Mouse (Mus musculus): ENCODE results near the gene Hdac7.

Gene Hdac7

DNA sequence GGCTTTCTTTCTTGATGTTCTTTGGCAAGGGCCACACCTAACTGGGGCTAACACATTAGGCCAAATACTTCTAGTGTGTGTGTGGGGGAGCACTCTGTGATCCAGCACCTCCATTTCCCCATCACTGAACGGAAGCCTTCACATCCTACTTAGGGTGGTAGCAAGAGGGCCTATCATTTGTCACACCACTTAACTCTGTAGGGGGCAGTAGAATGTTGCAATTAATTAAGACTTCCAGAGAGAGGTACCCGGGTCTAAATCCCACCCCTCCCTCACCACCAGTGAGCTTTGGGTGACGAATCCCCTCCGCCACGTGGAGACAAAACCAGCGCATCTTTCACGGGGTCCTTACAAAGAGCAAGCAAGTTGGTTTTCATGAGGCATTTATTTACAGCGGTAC is 9.8 kb upstream of the Hdac7 start:
- DNase-seq, result no peak

DNA sequence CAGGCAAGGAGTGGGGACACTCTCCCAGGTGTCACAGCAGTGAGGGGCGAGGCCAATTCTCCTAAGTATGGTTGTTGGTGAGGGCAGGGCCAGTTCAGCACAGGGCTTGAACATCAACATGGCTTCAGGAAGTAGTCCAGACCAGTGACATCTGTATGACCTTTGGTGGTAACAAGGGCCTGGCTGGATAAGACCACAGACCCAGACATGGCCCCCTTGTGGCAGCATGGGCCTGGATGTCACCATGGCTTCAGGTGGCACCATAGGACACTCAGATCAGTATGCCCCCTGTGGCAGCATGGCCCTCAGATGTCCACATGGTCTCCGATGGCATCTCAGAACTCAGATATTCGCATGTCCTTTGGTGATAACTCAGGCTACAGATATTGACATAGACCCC is 8.0 kb upstream of the Hdac7 start:
- DNase-seq, result no peak

DNA sequence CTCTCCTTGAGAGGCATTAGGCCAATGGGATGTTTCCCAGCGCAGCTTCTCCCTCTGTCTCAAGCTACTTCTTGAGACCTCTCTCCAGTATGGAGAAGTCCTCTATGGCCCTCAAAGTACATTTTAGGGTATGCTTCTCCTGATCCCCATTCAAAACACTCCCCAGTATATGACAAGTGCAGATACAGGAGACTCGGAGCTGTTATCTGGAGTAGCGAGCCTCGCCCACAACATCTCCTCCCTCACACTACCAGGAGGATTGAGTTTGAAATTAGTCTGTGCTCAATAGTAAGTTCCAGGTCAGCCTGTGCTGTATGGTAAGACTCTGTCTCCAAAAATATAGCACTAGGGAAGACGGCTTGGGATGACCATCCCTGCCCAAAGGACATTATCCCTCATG is 6.7 kb upstream of the Hdac7 start:
- DNase-seq, result no peak

DNA sequence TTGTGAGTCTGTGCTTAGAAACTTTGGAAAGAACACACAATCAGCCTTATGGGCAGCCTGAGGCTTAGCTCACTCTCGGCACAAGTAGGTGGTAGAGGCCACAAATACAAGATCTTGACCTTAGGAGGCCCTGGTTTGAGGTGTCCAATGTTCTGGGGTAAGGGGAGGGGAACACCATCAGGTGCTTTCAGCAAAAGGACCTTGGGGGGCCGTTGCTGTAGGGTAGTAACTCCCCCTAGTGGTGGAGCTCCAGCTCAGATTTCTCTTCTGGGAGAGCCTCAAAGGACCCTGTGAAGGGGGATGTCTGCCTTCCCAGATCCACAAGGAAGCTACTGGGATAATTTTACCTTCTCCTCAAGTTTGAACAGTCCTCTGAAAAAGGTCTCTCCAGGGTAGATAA is 6.1 kb upstream of the Hdac7 start:
- peak; percentile 41 for DNase-seq

DNA sequence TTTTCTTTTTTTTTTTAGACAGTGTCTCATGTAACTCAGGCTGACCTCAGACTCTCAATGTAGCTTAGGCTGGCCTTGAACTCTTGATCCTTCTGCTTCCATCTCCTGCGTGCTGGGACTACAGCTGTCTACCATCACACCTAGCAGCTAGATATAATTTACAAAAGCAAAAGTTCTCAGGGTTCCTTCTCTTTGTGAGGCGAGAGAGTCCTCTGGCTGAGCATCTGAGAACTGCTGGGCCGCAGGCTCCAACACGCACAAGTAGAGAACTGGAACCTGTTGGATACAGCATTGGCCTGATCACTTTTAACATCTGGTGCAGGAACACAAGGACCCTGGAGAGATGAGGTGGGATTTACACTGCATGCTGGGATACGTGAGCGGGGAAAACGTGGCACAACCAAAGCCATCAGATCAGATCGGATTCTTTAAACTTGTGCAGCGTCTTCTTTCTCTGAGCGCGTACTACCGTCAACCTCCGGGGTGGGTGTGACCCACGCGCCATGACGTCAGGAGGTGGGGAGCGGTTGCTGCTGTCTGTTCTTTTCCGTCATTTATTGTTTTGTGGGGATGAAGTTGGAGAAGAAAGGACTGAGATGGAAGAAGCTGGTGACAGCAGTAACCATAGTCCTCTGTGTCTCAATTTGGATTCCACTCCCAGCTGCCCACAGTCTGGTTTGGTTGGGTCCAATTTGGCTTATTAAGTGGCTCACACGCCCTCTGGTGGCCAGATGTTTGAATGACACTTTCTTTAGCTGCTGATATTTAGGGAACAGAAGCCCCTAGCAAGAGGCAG is 5.0 kb upstream of the Hdac7 start:
- DNase-seq, result peak; percentile 90

DNA sequence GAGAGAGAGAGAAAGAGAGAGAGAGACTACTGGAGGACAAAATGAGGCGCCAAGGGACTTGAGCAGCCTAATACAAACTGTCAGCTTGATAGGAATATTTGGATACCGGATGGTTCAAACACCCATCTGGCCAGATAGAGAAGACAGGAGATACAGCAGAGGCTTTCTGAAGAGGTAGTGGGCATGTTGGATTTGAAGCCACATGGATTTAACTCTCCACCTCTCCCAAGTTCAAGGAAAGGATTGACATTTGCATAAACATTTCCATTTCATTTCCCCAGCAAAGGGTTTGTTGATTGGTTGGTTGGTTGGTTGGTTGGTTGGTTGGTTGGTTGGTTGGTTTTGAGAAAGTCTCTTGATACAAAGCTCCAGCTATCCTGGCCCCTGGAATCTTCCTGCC is 3.6 kb upstream of the Hdac7 start:
- DNase-seq, result no peak

DNA sequence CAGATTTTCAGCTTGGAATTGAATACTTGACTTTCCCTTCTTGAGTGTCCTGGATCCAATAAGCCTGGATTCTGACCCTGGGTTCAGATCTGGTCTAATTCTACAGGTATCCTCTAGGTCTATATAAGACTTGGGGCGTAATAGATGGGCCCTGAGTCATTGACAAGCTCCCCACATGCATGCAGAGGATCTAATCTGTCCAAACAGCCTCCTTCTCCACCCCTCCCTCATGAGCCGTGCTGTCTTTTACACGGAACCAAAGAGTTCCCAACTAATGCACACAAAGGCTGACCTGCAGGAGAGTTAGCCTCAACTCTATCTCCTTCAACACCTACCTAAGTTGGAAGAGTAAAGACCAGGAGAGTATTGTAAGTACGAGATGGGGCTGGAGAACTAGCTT is 3.0 kb upstream of the Hdac7 start:
- DNase-seq, result no peak

DNA sequence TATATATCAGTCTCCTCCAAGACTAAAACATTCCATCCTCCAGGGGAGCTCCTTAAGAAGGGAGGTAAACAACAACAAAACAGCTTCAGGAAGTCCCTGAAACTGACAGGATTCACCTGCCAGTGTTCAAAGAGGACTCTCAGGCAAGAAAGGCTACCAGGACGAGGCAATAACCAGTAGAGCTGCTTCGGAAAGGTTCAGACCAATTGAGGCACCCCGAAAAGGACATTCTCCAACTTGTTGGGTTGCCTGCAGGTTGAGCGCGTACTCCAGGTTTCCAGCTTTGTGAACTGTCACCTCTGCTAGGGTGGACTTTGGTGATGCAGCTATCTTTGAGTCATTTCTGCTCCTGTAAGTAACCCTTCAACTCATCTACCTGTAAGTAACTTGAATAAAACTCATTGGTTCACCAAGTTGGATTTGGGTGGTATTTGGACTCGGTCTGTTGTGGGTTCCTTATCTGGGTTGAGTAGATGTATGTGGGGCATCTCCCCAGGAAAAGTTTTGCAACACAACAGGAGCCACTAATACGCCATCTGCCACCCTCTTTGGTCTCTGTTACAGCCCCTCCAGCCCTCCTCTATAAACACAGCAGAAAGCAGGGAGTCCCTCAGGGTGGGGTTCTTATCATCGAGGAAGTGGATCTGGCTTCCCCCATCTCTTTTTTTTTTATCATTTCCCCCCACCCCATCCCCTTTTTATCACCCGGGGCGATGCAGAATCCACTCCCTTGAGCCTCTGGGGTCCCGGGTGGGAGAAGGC is 2.0 kb upstream of the Hdac7 start:
- no peak for DNase-seq

DNA sequence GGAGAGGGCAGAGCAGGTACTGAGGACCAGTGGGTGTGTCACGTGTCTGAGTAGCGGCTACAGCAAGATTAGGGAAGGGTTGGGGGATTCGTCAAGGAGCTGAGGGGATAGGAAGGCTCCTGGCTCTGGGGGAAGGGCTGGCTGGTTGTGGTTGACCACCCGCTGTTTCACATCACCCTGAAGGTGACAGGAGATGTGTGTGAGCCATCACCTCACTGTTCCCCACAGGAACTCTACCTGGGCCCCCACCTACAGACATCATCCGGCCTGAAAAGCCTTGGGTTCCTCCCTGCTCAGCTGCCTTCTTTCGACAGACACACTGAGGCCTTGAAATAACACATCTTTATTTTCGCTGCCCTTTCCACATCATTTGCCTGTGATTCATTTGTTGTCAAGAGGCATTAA is 1.1 kb downstream of the Hdac7 start:
- DNase-seq, result no peak

DNA sequence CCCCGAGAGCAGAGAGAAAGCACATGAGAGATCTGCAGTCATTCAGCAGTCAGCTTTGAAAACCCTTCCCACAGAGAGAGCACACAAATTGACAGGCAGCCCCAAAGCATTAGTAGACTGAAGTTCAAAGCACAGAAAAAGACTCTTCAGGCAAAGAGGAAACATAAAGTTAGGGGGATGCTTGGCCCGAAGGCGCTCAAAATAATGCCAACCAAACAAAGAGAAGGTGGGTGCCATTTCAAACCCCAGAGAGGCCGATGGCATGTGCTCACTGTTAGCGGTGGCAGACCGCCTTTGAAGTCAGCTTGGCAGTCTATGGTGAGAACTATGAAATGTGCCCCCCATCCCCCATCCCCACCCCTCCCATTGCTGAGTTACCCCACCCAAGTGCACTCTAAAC is 2.2 kb downstream of the Hdac7 start:
- no peak for DNase-seq

DNA sequence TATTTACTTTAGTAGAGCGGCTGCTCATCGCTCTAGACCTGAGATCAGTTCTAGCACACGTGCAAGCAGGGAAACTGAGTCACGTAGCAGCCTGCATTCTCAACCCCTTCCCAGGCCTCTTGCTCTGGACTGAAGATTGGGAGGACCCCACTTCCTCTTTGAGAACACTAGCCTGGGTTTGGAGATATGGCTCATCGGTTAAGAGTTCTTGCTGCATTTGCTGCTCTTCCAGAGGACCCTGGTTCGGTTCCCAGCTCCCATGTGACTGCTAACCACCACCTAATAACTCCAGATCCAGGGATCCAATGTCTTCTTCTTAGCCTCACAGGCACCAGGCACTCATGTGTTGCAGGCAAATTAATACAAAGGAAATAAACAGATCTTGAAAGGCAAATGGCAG is 2.9 kb downstream of the Hdac7 start:
- no peak for DNase-seq

DNA sequence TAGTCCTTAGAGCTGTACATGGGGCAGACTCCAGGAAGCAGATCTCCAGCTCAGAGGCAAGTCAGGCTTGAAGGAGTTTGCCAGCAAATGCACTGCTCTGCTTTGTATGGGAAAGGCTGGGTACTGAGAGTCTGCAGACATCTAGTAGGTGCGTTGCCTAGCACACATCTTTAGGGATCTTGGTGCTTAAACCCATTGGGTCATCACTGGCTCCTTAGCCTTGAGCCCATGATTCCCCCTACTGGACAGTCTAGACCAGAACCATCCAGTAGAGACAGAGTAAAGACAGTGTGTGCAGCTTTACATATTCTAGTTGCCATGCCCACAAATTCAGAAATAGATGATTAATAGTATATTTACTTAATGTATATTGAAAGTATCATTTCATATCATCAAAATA is 3.5 kb downstream of the Hdac7 start:
- DNase-seq, result no peak

DNA sequence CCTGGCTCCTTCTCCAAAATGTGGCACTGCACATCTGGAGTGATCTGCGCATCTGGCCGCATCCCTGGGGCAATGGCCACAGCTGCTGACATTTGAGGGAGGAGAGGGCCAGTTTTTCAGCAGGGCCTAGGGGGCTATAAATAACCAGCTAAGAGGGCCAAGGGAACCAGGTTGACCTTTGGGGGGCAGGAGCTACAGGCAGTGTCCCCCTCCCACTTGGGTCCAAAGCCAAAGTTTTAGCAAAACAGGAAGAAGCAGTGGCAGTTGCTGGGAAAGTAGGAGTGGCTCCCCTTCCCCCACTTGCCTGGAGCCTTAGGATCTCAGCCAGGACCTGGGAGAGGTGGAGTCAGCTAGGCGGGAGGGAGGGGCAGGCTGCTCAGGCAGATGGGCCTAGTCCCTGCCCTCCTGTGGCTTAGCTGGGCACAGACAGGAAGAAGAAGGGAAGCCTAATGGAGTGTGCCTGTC is 4.3 kb downstream of the Hdac7 start:
- peak; percentile 83 for DNase-seq

DNA sequence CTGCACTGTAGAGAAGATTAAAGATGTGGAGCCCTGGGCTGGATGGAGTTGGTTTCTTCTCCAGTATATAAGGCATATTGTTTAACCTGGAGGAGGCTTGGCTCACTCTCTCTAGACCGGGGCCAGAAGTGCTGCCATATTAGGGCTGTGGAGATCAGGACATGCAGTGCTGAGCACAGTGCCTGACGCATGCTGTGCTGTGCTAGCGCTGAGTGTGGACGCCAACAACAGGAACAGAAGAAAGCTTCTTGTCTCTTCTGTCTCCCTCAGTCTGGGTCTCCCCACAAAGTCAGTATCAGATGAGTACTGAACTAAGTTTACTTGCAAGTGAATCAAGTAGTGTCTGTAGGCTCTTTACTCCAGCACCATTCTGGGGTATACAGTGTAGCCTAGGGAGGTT is 4.8 kb downstream of the Hdac7 start:
- no peak for DNase-seq

DNA sequence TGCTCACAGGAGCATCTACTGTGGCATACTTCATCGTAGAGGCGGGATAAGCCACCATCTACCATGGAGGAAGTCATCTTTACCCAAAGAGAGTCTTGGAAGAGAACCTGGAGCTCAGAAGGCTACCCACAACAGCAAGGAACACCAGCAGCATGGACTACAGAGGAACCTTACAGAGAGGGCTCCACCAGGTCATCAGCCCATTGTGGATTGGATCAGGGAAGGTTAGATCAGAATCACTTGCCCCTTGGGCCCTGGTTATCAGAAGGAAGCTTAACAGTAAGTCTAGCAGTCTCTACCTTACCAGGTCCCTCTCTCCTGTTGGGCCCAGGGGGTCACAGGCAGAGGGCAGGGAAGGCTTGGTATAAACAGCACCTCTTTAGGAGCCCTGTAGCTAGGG is 5.3 kb downstream of the Hdac7 start:
- DNase-seq, result no peak

DNA sequence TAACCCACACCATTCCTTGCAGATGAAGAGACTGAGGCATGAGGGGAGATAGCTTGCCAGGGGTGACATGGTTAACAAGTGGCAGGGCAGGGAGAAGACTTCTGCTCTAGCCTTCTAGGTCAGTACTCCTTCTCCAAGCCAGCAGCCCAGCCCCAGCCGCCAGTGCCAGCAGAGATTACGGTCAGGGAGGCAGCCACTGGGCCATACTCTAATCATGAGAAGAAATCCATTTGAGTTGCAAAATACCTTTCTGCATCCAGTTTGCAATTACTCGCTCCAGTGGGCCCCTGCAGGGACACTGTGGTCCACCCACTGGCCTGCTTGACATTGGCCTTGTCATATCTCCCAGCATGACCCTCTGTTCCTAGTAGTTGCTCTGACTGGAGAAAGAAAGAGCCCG is 5.9 kb downstream of the Hdac7 start:
- no peak for DNase-seq

DNA sequence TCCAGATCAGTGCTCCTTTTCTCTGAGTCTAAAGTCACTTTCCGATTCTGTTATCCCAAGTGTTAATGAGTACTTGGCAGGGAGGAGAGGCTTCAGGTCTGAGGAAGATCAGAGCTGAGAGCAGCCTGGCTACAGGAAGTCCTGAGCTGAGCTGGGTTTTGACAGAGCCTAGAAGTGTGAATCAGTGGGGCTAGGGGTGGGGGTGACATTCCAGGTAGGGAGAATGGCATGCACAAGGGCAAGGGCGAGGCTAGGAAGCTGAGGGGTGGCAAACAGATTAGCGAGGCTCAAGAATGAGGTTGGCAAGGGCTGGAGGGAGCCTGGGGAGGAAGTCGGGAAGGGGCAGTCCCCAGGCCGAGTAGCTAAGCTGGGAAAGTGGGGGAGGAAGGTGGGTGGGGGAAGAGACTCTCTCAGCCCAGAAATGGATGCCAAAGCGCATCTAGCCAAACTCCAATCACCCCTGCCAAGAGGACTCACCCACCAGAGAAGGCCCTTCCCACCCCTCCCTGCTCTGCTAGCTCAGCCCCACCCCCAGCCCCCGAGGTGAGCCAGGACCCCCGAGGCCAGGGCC is 6.7 kb downstream of the Hdac7 start:
- peak; percentile 68 for DNase-seq

DNA sequence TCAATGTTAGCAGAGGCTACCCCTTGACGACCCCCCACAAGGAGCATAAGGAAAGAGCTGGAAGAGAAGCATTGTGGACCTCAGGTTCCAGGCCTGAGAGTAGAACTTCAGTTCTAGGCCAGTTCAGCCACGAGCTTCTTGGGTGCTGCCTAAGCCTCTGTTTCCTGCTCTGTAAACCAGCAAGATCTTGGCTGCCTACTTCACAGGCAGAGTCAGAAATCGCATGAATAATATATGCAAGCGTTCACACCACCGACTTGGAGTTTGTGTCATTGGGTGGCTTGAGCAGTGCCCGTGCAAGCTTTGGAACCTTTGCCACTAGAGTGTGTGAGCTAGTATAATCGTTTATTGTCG is 7.4 kb downstream of the Hdac7 start:
- DNase-seq, result no peak

DNA sequence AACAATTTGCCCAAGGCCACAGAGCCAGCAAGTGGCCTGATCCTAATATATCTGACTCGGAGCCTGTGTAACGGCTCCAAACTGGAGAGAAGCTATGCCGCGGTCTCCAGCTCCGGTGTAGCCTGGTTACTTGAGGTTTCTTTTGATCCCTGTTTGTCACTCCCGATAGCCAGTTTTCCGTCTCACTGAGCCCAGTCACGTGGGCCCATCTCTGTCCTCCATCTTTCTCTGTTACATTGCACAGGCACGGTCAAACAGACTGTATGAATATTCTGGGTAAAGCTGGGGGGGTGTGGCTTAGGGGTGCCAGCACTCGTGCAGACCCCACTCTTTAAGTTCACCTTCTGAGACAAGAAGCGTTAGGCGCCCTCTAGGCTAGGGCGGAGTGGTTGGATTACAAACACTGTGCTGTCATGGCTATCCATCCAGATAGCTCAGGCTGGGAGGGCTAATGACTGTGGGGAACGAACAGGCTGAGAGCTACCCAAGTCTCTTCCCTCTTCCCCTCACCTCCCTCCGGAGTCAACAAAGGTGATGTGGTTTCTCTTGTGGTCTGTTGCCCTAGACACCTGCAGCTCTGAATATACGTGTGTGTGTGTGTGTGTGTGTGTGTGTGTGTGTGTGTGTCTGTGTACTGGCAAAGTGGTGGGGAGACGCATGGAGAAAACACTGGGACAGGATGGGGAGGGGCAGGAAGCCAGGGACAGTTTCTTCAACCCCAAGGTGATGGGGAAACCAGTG is 8.0 kb downstream of the Hdac7 start:
- no peak for DNase-seq

DNA sequence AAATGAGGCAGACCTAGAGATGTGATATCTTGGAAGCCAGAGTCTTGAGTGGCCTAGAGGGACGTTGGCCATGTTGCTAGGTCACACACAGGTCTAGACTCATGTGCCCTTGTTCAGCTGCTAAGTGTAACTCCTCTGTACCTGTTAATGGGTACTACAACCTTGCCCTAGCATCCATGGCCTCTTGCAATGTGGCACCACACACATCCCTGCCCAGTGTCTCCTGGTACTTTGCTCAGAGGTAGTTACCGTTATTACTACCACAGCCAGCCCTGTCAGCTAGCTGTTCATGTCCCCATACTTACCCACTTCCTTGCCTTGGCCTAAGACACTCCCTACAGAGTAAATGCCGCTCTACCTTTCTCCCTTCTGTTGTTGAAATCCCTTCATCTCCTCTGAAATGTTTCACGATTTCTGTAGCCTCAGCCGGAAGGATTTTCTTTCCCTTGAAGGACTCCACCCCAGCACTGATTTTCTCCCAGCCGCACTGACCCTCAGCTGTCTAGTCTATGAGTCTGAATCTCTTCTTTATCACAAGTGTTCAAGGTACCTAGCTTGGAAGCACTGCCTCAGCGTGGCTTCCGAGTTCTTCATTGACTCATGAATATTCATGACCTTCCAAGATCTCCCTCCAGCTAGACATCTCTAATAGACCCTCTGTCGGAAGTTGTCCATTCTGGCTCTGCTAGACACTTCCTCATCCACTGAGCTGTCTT is 11.4 kb downstream of the Hdac7 start:
- DNase-seq, result no peak

DNA sequence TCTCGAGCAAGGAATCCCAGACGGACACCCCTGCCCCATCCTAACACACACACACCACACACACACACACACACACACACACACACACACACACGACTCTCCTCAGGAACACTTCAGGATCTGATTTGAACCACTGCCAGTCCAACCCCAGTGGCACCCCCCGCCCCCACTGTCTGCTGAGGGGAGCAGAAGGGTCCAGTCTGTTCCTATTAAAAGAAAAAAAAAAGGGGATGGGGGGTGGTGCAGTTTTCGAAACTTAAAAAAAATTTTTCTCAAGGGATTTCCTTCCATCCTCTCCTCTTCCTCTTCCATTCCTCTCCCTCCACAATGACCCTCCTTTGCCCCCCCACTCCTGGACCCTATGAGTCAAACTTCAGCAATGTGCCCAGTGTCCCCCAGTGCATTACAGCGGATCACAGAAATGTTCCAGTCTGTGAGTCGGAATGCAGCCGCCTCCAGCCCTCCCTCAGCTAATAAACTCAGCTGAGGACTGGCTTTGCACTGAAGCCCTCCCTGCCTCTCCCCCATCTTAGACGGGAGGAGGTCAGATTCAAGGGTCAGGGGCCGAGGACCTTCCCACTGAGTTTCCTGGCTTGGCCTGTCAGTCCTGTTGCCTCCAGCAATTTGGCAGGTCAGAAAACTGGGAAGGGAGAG is 12.2 kb downstream of the Hdac7 start:
- DNase-seq, result peak; percentile 67

DNA sequence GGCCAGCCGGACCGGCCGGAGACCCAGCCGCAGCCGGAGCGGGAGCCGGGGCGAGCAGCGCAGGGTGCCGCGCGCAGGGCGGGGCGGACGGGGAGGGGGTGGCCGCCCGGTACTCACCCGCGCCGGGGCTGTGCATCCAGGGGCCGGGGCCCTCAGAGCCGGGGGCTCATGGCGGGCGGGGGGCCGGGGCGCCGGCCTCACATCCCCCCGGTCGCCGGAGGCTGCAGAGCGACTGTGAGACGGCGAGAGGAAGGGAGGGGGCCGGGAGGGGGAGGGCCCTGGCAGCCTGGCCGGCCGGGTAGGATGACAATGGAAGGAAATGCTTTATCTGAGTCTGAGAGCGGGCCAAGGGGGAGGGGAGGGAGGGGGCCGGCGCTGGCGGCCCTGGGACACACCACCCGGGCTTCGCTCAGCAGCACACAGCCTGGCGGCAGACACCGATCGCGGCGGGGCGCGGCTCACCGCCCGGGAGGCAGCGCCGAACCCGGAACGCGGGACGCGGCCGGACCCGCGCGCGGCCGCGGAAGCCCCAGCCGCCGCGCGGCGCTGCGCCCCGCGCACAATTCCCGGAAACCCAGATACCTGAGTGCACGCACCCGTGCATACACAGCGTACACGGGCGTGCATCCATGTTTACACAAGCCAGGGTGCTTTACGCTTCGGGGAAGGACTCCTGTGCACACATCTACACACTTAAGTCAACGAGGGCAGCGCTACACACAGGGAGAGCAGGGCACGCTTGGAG is 12.9 kb downstream of the Hdac7 start:
- peak; percentile 79 for DNase-seq

Measured in lung, postnatal 14 days (tissue).